Mouse (Mus musculus) granulocyte monocyte progenitor cell, adult 5-6 weeks (primary cell): ENCODE measurements around the gene Ahsg. TPM values are rescaled to one million over a fixed set of nuclear protein-coding genes. Genes with fewer than 3 reads are reported as not detected.

Experiments
- ATAC-seq: replicated peaks from 2 replicates; pipeline ENCODE4 v1.8.0; 2016; ENCODE audit warnings: mild to moderate bottlenecking, moderate TSS enrichment, inconsistent platforms; ENCODE audit not compliant: poor library complexity, severe bottlenecking
- total RNA-seq, 2 experiments: library from RNA; stranded (forward) in 1 of 2; stranded (reverse) in 1 of 2; fragments of 200-712, 200-1000 nt in 1 of 2; fragments of >200 nt in 1 of 2; fragmentation: Nextera tagmentation in 1 of 2; gene quantifications; 2 replicates each; pipeline ENCODE4 v1.2.3; 2014 to 2017

The Ahsg gene
- total RNA-seq (2014; fragmentation: Nextera tagmentation) (not detected in 2 replicates), total RNA-seq (2017) (not detected in 2 replicates)

DNA sequence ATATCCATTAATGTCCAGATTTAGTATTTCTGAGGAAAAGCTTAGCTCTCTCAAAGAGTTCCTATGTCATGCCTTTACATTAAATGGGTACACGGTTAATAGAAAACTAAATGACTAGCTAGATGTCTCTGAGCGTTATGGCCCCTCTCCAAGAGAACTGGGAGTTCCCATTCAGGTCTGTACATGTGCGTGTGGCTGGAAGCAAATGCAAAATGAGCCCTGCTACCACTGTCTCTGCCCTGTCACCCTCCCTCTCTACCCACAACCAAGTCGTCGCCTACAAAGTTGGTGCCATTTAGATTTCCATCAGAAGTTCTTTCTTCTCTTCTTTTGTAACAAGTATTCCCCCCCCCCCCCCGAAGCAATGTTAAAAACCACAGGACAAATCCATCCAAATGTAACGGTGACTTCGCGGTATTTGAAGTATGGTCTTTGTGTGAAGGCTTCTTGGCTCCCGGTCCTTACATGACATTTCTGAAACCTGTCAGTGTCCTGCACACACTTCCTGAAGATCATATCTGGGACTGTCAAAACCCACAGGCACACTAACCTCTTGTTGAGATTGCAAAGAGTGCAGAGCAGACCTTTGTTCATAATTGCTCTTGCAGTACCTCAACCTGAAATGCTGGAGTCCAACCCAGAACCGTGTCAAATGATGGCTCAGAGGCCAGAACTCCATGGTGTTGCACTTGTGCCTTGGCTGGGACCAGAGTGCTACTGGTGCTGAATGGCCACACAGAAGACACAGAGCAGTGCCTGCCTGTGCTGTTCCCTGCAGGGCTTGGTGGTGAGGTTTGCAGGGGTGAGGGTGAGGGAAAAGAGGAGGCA is at the start of gene Ahsg:
Ahsg (plus strand) TSS at position 595 of the 828 bp plus-strand sequence.
- peak; percentile 20 for ATAC-seq

DNA sequence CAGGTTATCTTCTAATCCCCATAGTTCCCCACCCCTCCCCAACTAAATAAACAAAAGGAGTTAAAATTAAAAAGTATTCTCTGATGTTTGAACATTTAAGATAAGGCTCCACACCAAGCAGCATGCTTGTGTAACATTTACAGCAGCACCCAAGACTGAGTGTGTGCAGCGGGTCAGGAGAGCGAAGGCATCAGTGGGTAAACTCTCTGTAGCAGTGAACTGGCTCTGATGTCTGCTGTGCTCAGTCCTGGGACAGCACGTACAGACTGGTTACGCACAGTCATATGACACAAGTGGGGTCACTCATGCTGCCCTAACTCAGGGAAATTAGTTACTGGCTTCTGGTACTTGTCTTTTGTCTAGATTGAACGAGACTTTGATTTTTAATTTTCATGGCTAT is 48.2 kb upstream of the Ahsg start:
- ATAC-seq = no peak

DNA sequence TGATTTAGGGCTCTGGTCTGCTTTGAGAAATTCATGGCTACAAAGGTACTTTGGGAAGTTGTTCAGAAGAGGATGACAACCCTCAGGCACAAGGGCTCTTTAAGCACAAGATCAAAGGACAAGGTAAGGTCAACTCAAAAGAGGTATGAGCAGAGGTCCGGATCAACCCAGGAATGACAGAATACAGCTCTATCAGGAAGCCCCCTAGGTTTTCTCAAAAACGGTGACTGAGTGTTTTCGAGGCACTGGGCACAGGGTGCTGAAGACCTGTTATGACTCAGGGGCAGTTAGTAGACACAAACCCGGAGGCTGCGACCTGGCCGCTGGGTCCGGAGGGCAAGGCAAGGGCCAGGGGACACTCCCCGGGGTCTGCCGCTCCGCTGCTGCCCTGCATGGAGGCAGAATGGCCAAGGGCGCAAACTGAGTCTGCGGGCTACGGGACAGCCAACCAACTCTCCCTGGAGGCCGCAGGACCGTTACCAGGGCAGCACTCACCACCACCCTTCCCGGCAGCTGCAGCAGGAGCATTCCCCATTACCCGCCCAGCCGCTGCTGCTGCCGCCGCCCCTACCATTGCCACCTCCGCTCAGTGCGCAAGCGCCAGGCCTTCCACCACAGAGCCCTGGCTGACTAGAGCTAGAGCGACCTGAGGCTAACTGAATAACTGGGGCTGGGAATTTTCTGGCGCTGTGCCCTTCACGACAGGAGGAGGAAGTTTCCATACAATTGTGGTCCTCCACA is 46.8 kb upstream of the Ahsg start:
- peak; percentile 46 for ATAC-seq

DNA sequence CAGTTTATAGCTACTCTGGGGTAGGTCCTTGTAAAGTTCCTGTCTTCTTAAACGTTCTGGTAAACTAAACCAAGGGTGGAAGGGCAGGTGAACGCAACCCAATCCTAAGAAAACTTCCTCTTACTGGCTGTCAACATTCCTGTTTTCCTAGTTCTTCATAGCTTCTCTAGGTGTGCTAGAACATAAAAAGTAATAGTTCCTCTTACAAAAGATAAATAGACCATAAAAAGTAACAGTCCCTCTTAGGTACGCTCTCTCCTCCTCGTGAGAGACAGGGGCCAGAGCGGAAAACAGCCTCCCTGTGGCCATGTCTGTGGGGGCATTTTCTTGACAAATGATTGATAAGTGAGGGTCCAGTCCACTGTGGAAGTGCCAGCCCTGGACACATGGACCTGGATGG is 46.2 kb upstream of the Ahsg start:
- no peak for ATAC-seq

DNA sequence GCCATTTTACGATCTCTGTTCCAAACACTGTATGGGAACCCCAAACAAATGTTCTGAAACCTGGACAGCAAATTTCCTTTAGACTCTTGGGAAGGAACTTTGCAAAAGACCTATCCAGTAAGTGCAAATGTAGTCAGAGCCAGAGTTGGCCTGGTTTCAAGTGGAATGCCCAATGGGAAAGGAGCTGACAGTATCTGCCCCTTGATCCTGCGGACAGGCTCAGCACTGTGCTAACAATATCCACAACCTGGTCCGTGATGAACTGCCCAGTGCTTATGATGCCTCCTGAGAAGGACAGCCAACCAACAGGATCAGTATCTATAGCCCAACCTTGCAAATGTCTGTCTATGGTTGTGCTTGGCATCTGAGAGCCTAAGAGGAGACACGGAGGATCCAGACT is 45.6 kb upstream of the Ahsg start:
- no peak for ATAC-seq

DNA sequence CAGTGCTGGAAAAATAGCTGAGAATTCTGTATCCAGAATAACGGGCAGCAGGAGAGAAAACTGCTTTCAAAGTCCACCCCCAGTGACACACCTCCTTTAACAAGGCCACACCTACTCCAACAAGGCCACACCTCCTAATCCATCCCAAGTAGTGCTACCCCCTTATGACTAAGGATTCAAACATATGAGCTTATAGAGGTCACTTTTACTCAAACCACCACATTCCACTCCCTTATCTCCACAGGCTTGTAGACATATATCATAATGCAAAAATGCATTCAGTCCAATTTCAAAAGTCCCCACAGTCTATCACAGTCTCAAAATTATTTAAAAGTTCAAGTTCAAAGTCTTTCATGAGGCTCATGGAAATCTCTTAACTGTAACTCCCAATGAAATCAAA is 43.4 kb upstream of the Ahsg start:
- ATAC-seq = no peak

DNA sequence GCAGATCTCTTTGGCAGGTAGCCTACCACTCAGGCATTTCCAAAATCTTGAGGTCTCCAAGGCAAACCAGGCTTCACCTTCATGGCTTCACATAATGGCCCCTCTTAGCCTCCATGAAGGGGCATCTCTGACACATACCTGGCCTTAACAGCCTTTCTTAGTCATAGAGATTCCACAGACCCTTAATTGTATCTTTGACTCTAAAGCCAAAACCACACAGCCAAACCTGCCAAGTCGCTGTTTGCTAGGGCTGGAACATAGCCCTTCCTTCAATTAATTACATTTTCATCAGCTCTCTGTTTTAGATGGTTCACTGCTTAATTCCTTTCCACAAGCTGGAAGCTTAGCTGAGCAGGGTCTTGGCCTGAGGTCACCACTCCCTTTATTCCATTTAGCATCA is 42.7 kb upstream of the Ahsg start:
- no peak for ATAC-seq

DNA sequence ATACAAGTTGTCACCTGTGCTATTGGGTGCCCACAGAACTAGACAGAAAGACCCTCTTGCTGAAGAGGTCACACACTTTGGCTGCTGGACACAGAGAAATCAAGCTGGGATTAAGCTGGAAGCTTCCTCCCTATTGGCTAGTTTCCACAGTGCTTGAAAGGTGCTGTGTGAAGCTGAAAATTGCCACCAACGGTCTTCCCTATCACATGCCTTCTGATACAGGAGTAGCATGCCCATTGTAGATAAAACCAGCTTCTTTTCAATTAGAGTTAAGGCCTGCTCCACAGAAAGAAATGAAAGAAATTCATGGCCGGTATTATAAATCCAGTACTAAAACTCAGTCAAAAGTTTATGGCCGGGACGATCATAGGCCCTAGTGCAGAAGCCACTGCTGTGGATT is 38.4 kb upstream of the Ahsg start:
- no peak for ATAC-seq

DNA sequence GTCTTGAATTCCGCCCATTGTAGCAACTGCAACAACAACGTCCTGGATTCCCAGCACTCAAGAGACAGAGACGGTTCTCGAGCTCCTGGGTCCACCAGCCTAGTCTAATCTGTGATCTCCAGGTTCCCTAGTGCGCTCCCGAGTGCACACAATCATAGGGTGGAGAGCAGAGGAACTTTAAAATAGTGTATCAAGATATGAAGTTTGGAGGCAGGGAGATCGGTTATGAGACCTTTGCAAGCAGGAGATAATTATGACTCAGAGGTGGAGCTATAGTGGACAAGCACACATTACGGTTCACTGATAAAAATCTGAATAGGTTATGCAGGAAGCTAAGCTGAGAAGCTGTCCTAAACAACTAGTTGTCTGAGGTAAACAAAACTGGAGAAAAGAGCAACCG is 34.3 kb upstream of the Ahsg start:
- no peak for ATAC-seq

DNA sequence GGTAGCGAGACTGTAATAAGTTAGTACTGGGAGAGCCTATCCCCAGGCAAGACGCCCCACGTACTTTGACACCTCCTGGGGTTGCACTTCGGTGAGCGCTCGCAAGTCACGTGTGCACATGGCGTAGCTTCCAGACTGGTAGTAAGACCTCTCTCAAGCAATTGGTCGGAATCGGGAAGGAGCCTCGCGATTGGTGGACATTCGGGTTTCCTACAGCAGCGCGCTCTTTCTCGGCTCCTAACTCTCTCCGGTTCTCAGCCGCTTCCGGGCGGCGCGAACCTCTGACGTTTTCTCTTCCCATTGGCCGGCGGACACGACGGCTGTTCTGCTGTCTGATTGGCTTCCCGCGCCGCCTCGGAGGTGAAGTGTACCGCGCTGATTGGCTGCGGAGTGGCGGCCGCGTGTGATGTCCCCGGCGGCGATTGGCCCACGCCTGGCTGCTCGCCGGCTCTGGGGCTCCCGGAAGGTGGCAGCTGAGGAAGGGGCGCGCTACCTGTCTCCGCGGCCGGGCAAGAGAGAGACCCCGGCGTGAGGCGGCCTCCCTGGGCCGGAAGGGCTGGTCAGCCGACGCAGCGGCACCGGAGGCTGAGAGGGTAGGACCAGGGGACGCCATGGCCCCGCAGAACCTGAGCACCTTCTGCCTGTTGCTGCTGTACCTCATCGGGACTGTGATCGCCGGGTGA is 33.5 kb upstream of the Ahsg start, which contains the start of the genes Tbccd1 and Dnajb11:
Tbccd1 (minus strand) TSS at position 239 of the 683 bp plus-strand sequence.
Dnajb11 (plus strand) TSS at position 415 of the 683 bp plus-strand sequence.
- ATAC-seq = peak; percentile 92

DNA sequence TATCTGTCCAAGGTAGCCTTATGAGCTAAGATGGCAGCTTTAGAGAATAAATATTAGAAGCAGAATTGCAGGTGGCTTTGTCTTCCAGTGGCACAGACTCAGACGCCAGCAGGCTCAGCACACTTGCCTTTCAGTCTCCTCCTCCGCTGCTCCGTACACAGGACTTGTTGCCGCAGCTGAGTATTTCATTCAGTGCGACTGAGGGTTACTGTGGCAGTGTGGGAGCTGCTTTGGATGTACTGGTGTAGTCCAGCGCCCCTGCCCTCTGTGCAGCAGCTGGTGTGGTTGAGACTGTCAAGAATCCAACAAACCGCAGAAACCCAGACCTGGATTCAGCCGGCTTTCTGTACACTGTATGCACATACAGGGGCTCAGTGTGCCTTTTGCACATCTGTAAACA is 18.7 kb upstream of the Ahsg start:
- no peak for ATAC-seq

DNA sequence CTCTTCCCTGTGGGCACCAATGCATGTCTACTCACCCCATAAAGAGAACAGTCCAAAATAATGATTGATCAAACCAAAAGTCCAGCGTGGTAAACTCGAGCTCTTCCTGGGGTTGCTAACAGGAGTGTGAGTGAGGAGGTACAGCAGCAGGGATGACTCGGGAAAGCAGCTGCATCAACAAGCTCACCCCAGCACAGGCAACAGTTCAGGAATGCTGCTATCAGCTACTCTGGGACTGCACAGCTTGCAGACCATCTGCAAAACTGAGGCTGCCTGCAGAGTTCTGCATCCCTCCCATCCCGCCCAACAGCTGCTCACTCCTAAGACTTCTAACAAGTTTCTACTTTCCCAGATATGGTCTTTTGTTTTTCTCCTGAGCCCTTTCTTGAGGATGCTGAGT is 17.7 kb upstream of the Ahsg start:
- ATAC-seq = no peak

DNA sequence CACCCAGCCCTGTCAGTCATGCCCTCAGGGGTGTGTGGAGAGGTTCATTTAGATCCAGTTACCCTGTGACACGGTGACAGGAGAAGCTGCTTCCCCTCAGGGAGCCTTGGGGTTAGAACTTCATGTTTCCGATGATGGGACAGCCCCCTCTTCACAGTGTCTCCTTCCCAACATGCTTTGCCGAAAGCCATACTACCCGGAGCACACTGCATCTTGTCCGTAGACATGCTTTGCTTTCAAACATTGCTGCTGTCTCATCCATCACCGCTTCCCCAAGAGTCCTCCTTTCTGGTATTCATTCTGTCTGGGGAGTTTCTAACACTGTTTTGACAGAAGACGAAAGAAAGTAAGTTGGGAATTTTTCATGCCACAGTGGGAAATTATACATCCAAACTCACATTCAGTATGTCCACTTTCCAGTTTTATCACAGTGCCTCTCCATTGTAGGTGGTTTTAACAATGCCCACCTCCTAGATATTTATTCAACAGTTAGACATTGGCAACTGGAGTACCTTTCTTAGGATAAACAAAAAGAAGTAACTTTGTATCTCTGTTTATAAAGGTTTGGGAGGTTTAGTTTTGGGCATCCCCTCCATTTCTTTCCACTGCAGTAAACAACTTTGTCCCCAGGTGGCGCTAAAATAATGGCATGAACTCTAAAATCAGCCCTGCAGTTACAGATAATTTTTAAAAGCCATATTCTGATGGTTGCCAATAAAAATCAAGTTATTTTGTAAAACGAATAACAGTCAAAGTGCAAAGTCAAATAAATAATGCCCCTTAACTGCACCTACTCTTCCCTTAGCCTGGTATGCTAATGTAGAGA is 14.6 kb upstream of the Ahsg start:
- ATAC-seq = no peak

DNA sequence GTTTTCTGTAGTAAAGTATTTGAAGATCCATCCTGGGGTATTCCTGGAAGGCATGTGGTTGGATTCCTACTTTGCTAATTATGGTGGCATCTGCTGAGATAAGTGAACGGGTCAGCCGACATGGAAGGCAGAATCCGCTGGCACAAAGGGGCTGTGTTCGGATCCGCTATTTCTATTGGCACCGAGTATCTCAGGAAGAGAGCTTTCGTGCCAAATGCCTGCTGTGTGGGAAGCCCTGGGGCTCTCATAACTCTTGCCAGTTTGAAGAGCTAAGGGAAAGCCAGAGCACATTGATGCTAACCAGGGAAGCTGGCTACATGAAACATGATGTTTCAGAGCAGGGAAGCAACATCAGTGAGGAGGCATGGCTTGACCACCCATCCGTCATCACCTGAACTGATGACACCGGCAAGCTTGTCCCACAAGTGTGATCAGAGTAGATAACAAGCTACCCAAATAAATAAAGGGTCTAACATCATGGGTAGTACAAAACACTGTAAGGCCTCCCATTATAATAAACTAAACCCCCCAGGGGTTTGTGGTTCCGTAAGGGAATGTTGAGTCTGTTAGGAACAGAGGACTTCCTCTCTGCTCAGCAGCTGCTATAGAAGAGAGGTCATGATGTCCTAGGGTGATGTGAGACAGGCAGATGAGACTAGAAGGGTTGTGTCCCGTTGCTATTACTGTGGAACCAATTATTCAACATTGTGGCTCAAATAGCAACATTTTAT is 13.3 kb upstream of the Ahsg start:
- ATAC-seq = no peak

DNA sequence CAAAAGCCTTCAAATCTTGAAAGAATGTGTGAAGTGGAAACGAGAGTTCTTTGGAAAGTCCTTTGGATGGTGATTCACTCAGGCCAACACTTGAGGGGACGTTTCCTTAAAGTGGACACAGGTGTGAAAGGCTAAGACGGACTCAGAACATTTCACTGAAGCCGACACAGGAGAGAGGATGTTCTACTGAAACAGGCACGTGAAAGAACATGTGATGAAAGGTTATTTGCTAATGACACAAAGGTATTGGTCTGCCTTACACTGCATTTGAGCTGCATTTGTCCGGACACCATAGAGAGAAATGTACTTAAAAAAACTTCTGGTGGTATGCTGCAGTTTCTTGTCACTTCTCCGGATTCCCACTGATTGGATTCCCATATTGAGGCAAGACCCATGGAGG is 12.4 kb upstream of the Ahsg start:
- no peak for ATAC-seq

DNA sequence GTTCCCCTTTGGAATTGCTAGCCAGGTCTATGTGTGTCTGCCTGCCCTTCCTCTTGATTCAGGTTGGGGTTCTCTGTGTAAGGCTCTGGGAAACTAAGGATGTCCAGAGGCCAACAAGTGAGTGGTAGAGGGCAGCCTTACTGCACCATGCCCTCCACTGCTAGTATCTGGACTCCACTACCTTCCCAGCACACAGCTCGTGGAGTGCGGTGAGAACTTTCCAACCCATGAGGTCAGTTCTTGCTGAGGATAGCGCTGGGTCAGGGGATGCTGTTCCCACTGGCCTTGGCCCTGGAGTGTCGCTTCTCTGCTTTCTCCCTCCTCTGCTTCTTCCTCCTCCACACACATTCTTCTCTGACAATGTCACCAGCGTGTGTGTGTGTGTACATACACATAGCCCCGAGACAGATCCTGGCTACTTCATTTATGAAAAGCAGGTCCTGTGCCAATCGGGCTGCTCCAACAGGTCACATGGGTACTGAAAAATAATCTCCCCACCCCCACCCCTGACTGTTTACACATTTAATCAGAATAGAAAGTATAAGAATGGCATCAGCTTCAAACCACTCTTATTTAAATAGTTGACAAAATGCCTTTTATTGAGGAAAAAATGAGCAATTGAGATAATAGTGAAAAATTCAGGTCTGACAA is 11.0 kb upstream of the Ahsg start:
- no peak for ATAC-seq

DNA sequence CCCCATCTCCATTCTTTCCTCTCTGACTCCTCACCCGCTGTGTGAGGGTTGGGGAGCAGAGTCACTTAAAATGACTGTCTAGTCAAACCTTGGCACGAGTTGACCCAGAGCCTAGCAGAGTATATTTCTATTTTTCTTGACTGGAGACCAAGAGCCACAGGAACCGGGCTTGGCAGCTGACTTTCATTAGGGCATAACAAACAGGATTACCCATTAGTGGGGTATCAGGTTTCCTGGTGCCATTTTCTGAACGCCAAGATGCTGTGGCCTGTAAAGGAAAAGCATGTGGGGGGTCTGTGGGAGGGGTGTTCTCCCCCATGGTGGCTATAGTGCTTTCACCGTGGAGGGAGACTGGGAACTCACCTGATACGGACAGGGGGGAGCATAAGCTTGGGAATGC is 10.2 kb upstream of the Ahsg start:
- no peak for ATAC-seq

DNA sequence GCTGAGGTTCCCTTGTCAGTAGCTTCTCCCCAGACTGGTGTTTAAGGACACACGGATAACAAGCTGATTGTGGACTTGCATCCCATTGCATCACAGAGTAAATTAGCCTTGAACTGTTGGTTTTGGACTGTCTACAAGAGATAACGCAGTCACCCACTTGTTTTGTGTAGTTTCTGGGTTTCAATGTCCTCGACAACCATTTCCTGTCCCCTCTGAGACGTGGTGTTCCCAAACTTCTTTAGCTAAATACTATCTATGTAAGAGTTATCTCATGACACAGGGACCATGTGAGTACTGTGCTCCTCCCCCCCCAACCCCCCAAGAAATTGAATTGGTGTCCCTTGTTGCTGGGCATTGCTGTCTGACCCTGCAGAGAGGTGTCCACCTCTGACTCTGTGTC is 9.6 kb upstream of the Ahsg start:
- no peak for ATAC-seq

DNA sequence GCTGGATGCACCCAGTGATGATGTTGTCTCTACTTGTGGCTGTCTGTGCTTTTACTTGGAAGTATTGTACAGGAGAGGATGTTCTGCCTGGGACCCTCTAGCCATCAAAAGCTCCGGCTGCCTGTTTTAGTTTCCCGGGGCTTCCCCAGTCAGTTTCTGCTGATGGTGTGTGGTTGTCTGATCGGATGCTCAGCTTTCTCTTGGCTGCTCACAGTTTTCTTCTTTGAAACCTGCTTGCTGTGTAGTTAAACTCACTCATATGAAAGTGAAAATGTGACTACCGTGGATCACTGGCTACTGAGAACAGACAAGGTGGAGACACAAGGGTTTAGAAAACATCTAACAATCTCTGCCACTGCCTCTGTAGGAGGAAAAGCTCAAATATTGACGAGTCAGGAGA is 7.6 kb upstream of the Ahsg start:
- no peak for ATAC-seq
